Mouse (Mus musculus) embryonic fibroblast, embryonic 13.5 days (primary cell): Measurements from ENCODE around the gene Tmco1. TPM values are rescaled to one million over a fixed set of nuclear protein-coding genes. Genes with fewer than 3 reads are reported as not detected.

Experiments used
- H3K27ac ChIP-seq: 2 replicates; pipeline ENCODE4 v1.5.1; 2012; ENCODE audit warnings: low read length, control low read depth, inconsistent platforms; ENCODE audit not compliant: insufficient read depth
- H3K4me1 ChIP-seq: 2 replicates; pipeline ENCODE4 v1.6.1; 2011; ENCODE audit warnings: low read length; ENCODE audit not compliant: control insufficient read depth, insufficient read depth
- H3K4me3 ChIP-seq: 2 replicates; pipeline ENCODE4 v1.5.1; 2011; ENCODE audit warnings: mild to moderate bottlenecking, control low read depth, low read length; ENCODE audit not compliant: insufficient read depth
- CTCF ChIP-seq: IDR thresholded peaks from 2 replicates; pipeline ENCODE4 v1.5.1; 2011; ENCODE audit warnings: mild to moderate bottlenecking, control low read depth, low read length, moderate library complexity, borderline replicate concordance; ENCODE audit not compliant: insufficient read depth
- POLR2A ChIP-seq: IDR thresholded peaks from 2 replicates; pipeline ENCODE4 v1.6.1; 2011; ENCODE audit warnings: low read depth, mild to moderate bottlenecking, control low read depth, low read length, moderate library complexity
- polyA plus RNA-seq: library from polyadenylated mRNA; stranded (reverse); fragments of >200 nt; gene quantifications from 2 replicates; pipeline ENCODE4 v1.2.4, GENCODE M21; 2011; ENCODE audit warnings: low read depth; ENCODE audit not compliant: missing spikeins, insufficient read length

Tmco1 gene
- polyA plus RNA-seq, 1 experiment = 105 TPM

- no peak for TF ChIP-seq CTCF
- TF ChIP-seq POLR2A = no peak
- Histone ChIP-seq H3K27ac (no peak overlapping the region), H3K4me1 (peaks cover 3% of the 10 kb centered on the region; the same call in 1 of the 2 replicates), H3K4me3 (no peak overlapping the region)
Observed at GRCm38 (mm10) chr1:167382316-167382715, 74.1 kb downstream of the Tmco1 start.

- no peak overlapping the region for H3K27ac ChIP-seq
- TF ChIP-seq POLR2A (no peak), CTCF (no peak)
Observed at GRCm38 (mm10) chr1:167382763-167383162, 74.6 kb downstream of the Tmco1 start.

GRCm38 (mm10) chr1:167383178-167383577, 75.0 kb downstream of the Tmco1 start:
- peaks cover 7% of the 10 kb centered on the region for H3K4me1 ChIP-seq
- no peak for TF ChIP-seq CTCF
- no peak for TF ChIP-seq POLR2A
- no peak overlapping the region for H3K4me3 ChIP-seq
- no peak overlapping the region for H3K27ac ChIP-seq

More at GRCm38 (mm10) chr1:167382763-167383162, 74.6 kb downstream of the Tmco1 start:
- H3K4me3 ChIP-seq = no peak overlapping the region
- H3K4me1 ChIP-seq = peaks cover 6% of the 10 kb centered on the region

Other genes with a start within 250 kb of the Tmco1 start
- gene Uck2, start 23.1 kb upstream of the Tmco1 start, polyA plus RNA-seq = 132 and 164 TPM in 2 replicates
- 18.2 and 22.9 TPM in 2 replicates for gene Aldh9a1, start 41.6 kb downstream of the Tmco1 start, polyA plus RNA-seq
- gene Mgst3, start 85.5 kb downstream of the Tmco1 start, polyA plus RNA-seq = 20.4 TPM in 2 replicates
- gene Lrrc52, start 158.4 kb downstream of the Tmco1 start, polyA plus RNA-seq = not detected in 2 replicates